In genomic region chr13:22040464-22041141, GRCm38 (mm10) we compare ENCODE assay signal across 8 mouse cellular contexts. TPM values are rescaled to one million over a fixed set of nuclear protein-coding genes. Genes with fewer than 3 reads are reported as not detected.
A peak's percentile ranks its signal among the peaks of the same experiment; 100 is the strongest.
DNase-seq lines count a peak whose midpoint lies in the region; ATAC-seq and TF ChIP-seq lines count a peak whose summit lies in the region.

No protein-coding gene starts in this region.

- no peak for DNase-seq in layer of hippocampus, adult 2 months (ENCODE audit: low spot score in 2 of 2)
- no peak for DNase-seq in layer of hippocampus, adult 9-10 months (ENCODE audit: low spot score)
- DNase-seq in brain, embryonic 14.5 days (ENCODE audit: low read depth): peak; percentile 58
- no peak for DNase-seq in right cerebral cortex, postnatal 36 days (ENCODE audit: low spot score in 2 of 2)
- no peak for DNase-seq in cerebellum, adult 9-10 months

- H3K9me3 ChIP-seq in heart, embryonic 16.5 days (replicated peaks; ENCODE audit: control insufficient read depth, low read length): no peaks in the 10 kb centered on the region
- no peaks in the 10 kb centered on the region for H3K9me3 ChIP-seq in megakaryocyte, embryonic 14.5 days

- peaks cover 28% of the 10 kb centered on the region for H3K4me1 ChIP-seq in heart, embryonic 16.5 days (ENCODE audit: control insufficient read depth, insufficient read depth, low read length)
- peaks cover 70% of the 10 kb centered on the region for H3K4me1 ChIP-seq in megakaryocyte, embryonic 14.5 days

- peak overlapping the region; percentile 43 for H3K9ac ChIP-seq in heart, embryonic 16.5 days (ENCODE audit: low read length)

- TF ChIP-seq CTCF in layer of hippocampus, adult 2 months (conservative IDR thresholded peaks at IDR 0.05): no peak
- TF ChIP-seq CTCF in brain, embryonic 14.5 days (IDR thresholded peaks at IDR 0.05; ENCODE audit: borderline replicate concordance, extremely low read depth, insufficient read depth, insufficient read length): no peak

- TF ChIP-seq POLR2A in brain, embryonic 14.5 days (IDR thresholded peaks at IDR 0.05; ENCODE audit: borderline replicate concordance, extremely low read depth, insufficient read depth, insufficient read length, poor library complexity, severe bottlenecking): no peak

- peak; percentile 1; the same call in 1 of the 2 replicates for ATAC-seq in heart, embryonic 16.5 days (replicated peaks; ENCODE audit: extremely low read depth, insufficient read depth, low FRiP score)
- no peak for ATAC-seq in frontal cortex, adult (ENCODE audit: low TSS enrichment)

- H3K4me2 ChIP-seq in heart, embryonic 16.5 days (ENCODE audit: low read depth, low read length): peak overlapping the region; percentile 62

- no peaks in the 10 kb centered on the region for H3K36me3 ChIP-seq in heart, embryonic 16.5 days (ENCODE audit: control insufficient read depth, insufficient read depth)
- H3K36me3 ChIP-seq in megakaryocyte, embryonic 14.5 days (replicated peaks; ENCODE audit: low read length): no peaks in the 10 kb centered on the region

- H3K27me3 ChIP-seq in heart, embryonic 16.5 days (ENCODE audit: control insufficient read depth, insufficient read depth, low read length): no peaks in the 10 kb centered on the region
- H3K27me3 ChIP-seq in megakaryocyte, embryonic 14.5 days (replicated peaks): no peaks in the 10 kb centered on the region

- WGBS in heart, embryonic 16.5 days: under 1% methylated on average over 19 of the region's 24 CpGs

- H3K4me3 ChIP-seq in layer of hippocampus, adult 2 months: peak overlapping the region; percentile 56
- H3K4me3 ChIP-seq in heart, embryonic 16.5 days (ENCODE audit: low read length): peak overlapping the region; percentile 55
- H3K4me3 ChIP-seq in megakaryocyte, embryonic 14.5 days (replicated peaks): peak overlapping the region; percentile 90

- peak overlapping the region; percentile 86 for H3K27ac ChIP-seq in layer of hippocampus, adult 2 months
- peak overlapping the region; percentile 81 for H3K27ac ChIP-seq in heart, embryonic 16.5 days (ENCODE audit: low read length)

RNA-seq across cellular contexts. Expression of gene Hist1h4i, which starts 0.6 kb away (rescaled TPM):
- 10 to 100 TPM; 64.2 to 71.7 TPM for total RNA-seq in layer of hippocampus, adult 2 months (2021)
- polyA plus RNA-seq in brain, embryonic 14.5 days (2012; rRNA removed): 20.0 and 40.1 TPM in 2 replicates
- polyA plus RNA-seq in heart, embryonic 16.5 days (2015; fragmentation: Nextera tagmentation; extraction: Ambion mirVana): 9.0 and 10.6 TPM in 2 replicates
- 304 and 570 TPM in 2 replicates for polyA plus RNA-seq in megakaryocyte, embryonic 14.5 days (2012; ENCODE audit: insufficient read depth, low replicate concordance)

RNA-seq across cellular contexts. Expression of gene Hist1h2ag, which starts 2.1 kb away (rescaled TPM):
- total RNA-seq in layer of hippocampus, adult 2 months (2021): 10 to 100 TPM; 16.5 to 20.6 TPM
- 32.1 and 55.3 TPM in 2 replicates for polyA plus RNA-seq in brain, embryonic 14.5 days (2012; rRNA removed)
- polyA plus RNA-seq in heart, embryonic 16.5 days (2015; fragmentation: Nextera tagmentation; extraction: Ambion mirVana): 13.3 and 22.0 TPM in 2 replicates
- 24.5 and 35.7 TPM in 2 replicates for polyA plus RNA-seq in megakaryocyte, embryonic 14.5 days (2012; ENCODE audit: insufficient read depth, low replicate concordance)

RNA-seq across cellular contexts. Expression of gene Hist1h2bj, which starts 2.4 kb away (rescaled TPM):
- total RNA-seq in layer of hippocampus, adult 2 months (2021): 10 to 100 TPM; 12.9 to 15.9 TPM
- 20.2 and 23.7 TPM in 2 replicates for polyA plus RNA-seq in brain, embryonic 14.5 days (2012; rRNA removed)
- polyA plus RNA-seq in heart, embryonic 16.5 days (2015; fragmentation: Nextera tagmentation; extraction: Ambion mirVana): 5.5 and 9.9 TPM in 2 replicates
- polyA plus RNA-seq in megakaryocyte, embryonic 14.5 days (2012; ENCODE audit: insufficient read depth, low replicate concordance): 27.3 and 32.8 TPM in 2 replicates

RNA-seq across cellular contexts. Expression of gene Hist1h2bk, which starts 4.9 kb away (rescaled TPM):
- 10 to 100 TPM; 23.5 to 24.4 TPM for total RNA-seq in layer of hippocampus, adult 2 months (2021)
- polyA plus RNA-seq in brain, embryonic 14.5 days (2012; rRNA removed): 20.9 and 21.3 TPM in 2 replicates
- polyA plus RNA-seq in heart, embryonic 16.5 days (2015; fragmentation: Nextera tagmentation; extraction: Ambion mirVana): 1.6 and 3.1 TPM in 2 replicates
- polyA plus RNA-seq in megakaryocyte, embryonic 14.5 days (2012; ENCODE audit: insufficient read depth, low replicate concordance): 7.0 TPM in 1 of 2 replicates, not detected in the other

RNA-seq across cellular contexts. Expression of gene Hist1h2ah, which starts 5.2 kb away (rescaled TPM):
- total RNA-seq in layer of hippocampus, adult 2 months (2021): 10 to 100 TPM; 12.5 to 17.0 TPM
- 8.8 and 13.4 TPM in 2 replicates for polyA plus RNA-seq in brain, embryonic 14.5 days (2012; rRNA removed)
- polyA plus RNA-seq in heart, embryonic 16.5 days (2015; fragmentation: Nextera tagmentation; extraction: Ambion mirVana): 5.3 and 7.9 TPM in 2 replicates
- polyA plus RNA-seq in megakaryocyte, embryonic 14.5 days (2012; ENCODE audit: insufficient read depth, low replicate concordance): 89.8 and 975 TPM in 2 replicates
